Mouse (Mus musculus) left cerebral cortex, adult 9 months (tissue): ENCODE results near the gene Gnai2.
"Not testable (repeated sequence)": the region's sequence is repeated elsewhere in the genome, so short reads cannot be mapped to it uniquely, and the experiment has no call there.

ENCODE experiments used
- DNase-seq, 2 experiments: peaks; one replicate each; pipeline ENCODE4 v3.0.0; 2022; ENCODE audit warnings: low spot score in 2 of 2

Gene Gnai2

GRCm38 (mm10) chr9:107569270-107569669 is 65.9 kb downstream of the Gnai2 start:
- no peak for DNase-seq

GRCm38 (mm10) chr9:107568331-107569261 is 66.6 kb downstream of the Gnai2 start:
- peak in 1 of 2 experiments; percentile 82 for DNase-seq

- DNase-seq: no peak
These were observed 67.4 kb downstream of the Gnai2 start, which contains the start of gene Hyal2 for GRCm38 (mm10) chr9:107567702-107568319. Gene Hyal2 (plus strand): TSS chr9:107567945.

- DNase-seq: no peak
These were observed 68.3 kb downstream of the Gnai2 start for GRCm38 (mm10) chr9:107566855-107567254.

- peak in 1 of 2 experiments; percentile 79 for DNase-seq
These were observed 69.0 kb downstream of the Gnai2 start for GRCm38 (mm10) chr9:107566041-107566709.

GRCm38 (mm10) chr9:107565556-107565955 is 69.6 kb downstream of the Gnai2 start:
- not testable (repeated sequence) for DNase-seq
